Mouse (Mus musculus): ENCODE measurements around the gene Lyz2. TPM values are rescaled to one million over a fixed set of nuclear protein-coding genes. Genes with fewer than 3 reads are reported as not detected.
"Not testable (repeated sequence)": the region's sequence is repeated elsewhere in the genome, so short reads cannot be mapped to it uniquely, and the experiment has no call there.

Lyz2 gene
- total and polyA plus RNA-seq, 3 experiments = 0.17 TPM; not detected in 2

GRCm38 (mm10) chr10:117290046-117290870 lies 8.1 kb upstream of the Lyz2 start:
- no peak for TF ChIP-seq ZC3H11A (IDR thresholded peaks at IDR 0.05; ENCODE audit: low read depth, low read length)
- no peak for TF ChIP-seq SMC3 (IDR thresholded peaks at IDR 0.05; ENCODE audit: low read depth, low read length)
- TF ChIP-seq TBP (conservative IDR thresholded peaks at IDR 0.05; ENCODE audit: low read depth, low read length) = no peak
- no peak for TF ChIP-seq ZNF384 (IDR thresholded peaks at IDR 0.05; ENCODE audit: low read depth, low read length)
- TF ChIP-seq CTCF (conservative IDR thresholded peaks at IDR 0.05 in 1 of 2, IDR thresholded peaks at IDR 0.05 in 1 of 2; ENCODE audit: low read depth in 2 of 2, low read length in 2 of 2) = no peak
- H3K27ac ChIP-seq (ENCODE audit: insufficient read depth, low read depth) = no peak overlapping the region
- peaks cover 0 to 11% of the 10 kb centered on the region in 2 experiments; a peak in 1 of 4 replicates for H3K4me1 ChIP-seq (ENCODE audit: control insufficient read depth in 1 of 2, insufficient read depth in 2 of 2)
- H3K36me3 ChIP-seq (replicated peaks in 1 of 2; ENCODE audit: control insufficient read depth in 1 of 2, insufficient read depth in 1 of 2, low read length in 1 of 2) = no peaks in the 10 kb centered on the region
- no peak overlapping the region for H3K4me2 ChIP-seq (ENCODE audit: insufficient read depth, low read depth, poor library complexity, severe bottlenecking)
- DNase-seq (ENCODE audit: extremely low read depth) = no peak
- H3K9ac ChIP-seq (ENCODE audit: insufficient read depth, low read depth) = no peak overlapping the region
- no peaks in the 10 kb centered on the region for H3K27me3 ChIP-seq (replicated peaks)
- H3K9me3 ChIP-seq (replicated peaks; ENCODE audit: low read length) = no peaks in the 10 kb centered on the region
- in situ Hi-C loops (cut with MboI; ENCODE audit: low pct_ligation_motif_present, low pct_unique_long_range_greater_than_20kb, low sequenced_read_pairs) = no loop called here
- H3K4me3 ChIP-seq (replicated peaks in 1 of 3; ENCODE audit: low read depth in 2 of 3, low read length in 2 of 3, poor library complexity in 1 of 3) = no peak overlapping the region
- dilution Hi-C loops (cut with MboI; ENCODE audit: extremely low pct_ligation_motif_present, extremely low pct_unique_long_range_greater_than_20kb, low sequenced_read_pairs) = no loop called here
- H3K79me2 ChIP-seq (replicated peaks; ENCODE audit: control insufficient read depth, extremely low read depth, insufficient read depth, poor library complexity, severe bottlenecking) = no peaks in the 10 kb centered on the region

- peaks cover 0 to 11% of the 10 kb centered on the region in 2 experiments; a peak in 1 of 4 replicates for H3K4me1 ChIP-seq (ENCODE audit: control insufficient read depth in 1 of 2, insufficient read depth in 2 of 2)
- H3K27me3 ChIP-seq (replicated peaks); H3K4me3 ChIP-seq (replicated peaks in 1 of 3; ENCODE audit: low read depth in 2 of 3, low read length in 2 of 3, poor library complexity in 1 of 3); H3K27ac ChIP-seq (ENCODE audit: insufficient read depth, low read depth); H3K79me2 ChIP-seq (replicated peaks; ENCODE audit: control insufficient read depth, extremely low read depth, insufficient read depth, poor library complexity, severe bottlenecking); DNase-seq (ENCODE audit: extremely low read depth); H3K36me3 ChIP-seq (replicated peaks in 1 of 2; ENCODE audit: control insufficient read depth in 1 of 2, insufficient read depth in 1 of 2, low read length in 1 of 2); in situ Hi-C loops (cut with MboI; ENCODE audit: low pct_ligation_motif_present, low pct_unique_long_range_greater_than_20kb, low sequenced_read_pairs); H3K9ac ChIP-seq (ENCODE audit: insufficient read depth, low read depth); H3K9me3 ChIP-seq (replicated peaks; ENCODE audit: low read length); H3K4me2 ChIP-seq (ENCODE audit: insufficient read depth, low read depth, poor library complexity, severe bottlenecking); dilution Hi-C loops (cut with MboI; ENCODE audit: extremely low pct_ligation_motif_present, extremely low pct_unique_long_range_greater_than_20kb, low sequenced_read_pairs): not testable (repeated sequence)
Observed at GRCm38 (mm10) chr10:117289034-117289505, 6.9 kb upstream of the Lyz2 start.

GRCm38 (mm10) chr10:117288197-117289033 lies 6.3 kb upstream of the Lyz2 start:
- Histone ChIP-seq H3K27ac (ENCODE audit: insufficient read depth, low read depth) (no peak overlapping the region), H3K4me3 (replicated peaks in 1 of 3; ENCODE audit: low read depth in 2 of 3, low read length in 2 of 3, poor library complexity in 1 of 3) (no peak overlapping the region), H3K79me2 (replicated peaks; ENCODE audit: control insufficient read depth, extremely low read depth, insufficient read depth, poor library complexity, severe bottlenecking) (no peaks in the 10 kb centered on the region), H3K4me2 (ENCODE audit: insufficient read depth, low read depth, poor library complexity, severe bottlenecking) (no peak overlapping the region), H3K9ac (ENCODE audit: insufficient read depth, low read depth) (no peak overlapping the region), H3K36me3 (replicated peaks in 1 of 2; ENCODE audit: control insufficient read depth in 1 of 2, insufficient read depth in 1 of 2, low read length in 1 of 2) (no peaks in the 10 kb centered on the region), H3K4me1 (ENCODE audit: control insufficient read depth in 1 of 2, insufficient read depth in 2 of 2) (peaks cover 0 to 11% of the 10 kb centered on the region in 2 experiments; a peak in 1 of 4 replicates), H3K27me3 (replicated peaks) (peaks cover 2% of the 10 kb centered on the region), H3K9me3 (replicated peaks; ENCODE audit: low read length) (no peaks in the 10 kb centered on the region)
- dilution Hi-C loops (cut with MboI; ENCODE audit: extremely low pct_ligation_motif_present, extremely low pct_unique_long_range_greater_than_20kb, low sequenced_read_pairs) (no loop called here), in situ Hi-C loops (cut with MboI; ENCODE audit: low pct_ligation_motif_present, low pct_unique_long_range_greater_than_20kb, low sequenced_read_pairs) (no loop called here)
- TF ChIP-seq MAX (IDR thresholded peaks at IDR 0.05; ENCODE audit: low read length) (no peak), MAFK (IDR thresholded peaks at IDR 0.05; ENCODE audit: insufficient replicate concordance, low read length) (no peak), IRF4 (IDR thresholded peaks at IDR 0.05; ENCODE audit: low read depth, low read length) (no peak), UBTF (IDR thresholded peaks at IDR 0.05; ENCODE audit: low read depth, low read length) (no peak), MXI1 (IDR thresholded peaks at IDR 0.05; ENCODE audit: low read depth, low read length) (no peak), POLR2AphosphoS2 (IDR thresholded peaks at IDR 0.05; ENCODE audit: low read depth, low read length) (no peak), JUND (conservative IDR thresholded peaks at IDR 0.05; ENCODE audit: low read depth, low read length) (no peak)
- DNase-seq (ENCODE audit: extremely low read depth) = no peak
